Mouse (Mus musculus) embryonic fibroblast, embryonic 13.5 days (primary cell): ENCODE results near the gene Luc7l3.

Experiments used
- CTCF ChIP-seq: IDR thresholded peaks from 2 replicates; pipeline ENCODE4 v1.5.1; 2011; ENCODE audit warnings: mild to moderate bottlenecking, control low read depth, low read length, moderate library complexity, borderline replicate concordance; ENCODE audit not compliant: insufficient read depth
- POLR2A ChIP-seq: IDR thresholded peaks from 2 replicates; pipeline ENCODE4 v1.6.1; 2011; ENCODE audit warnings: low read depth, mild to moderate bottlenecking, control low read depth, low read length, moderate library complexity

GRCm38 (mm10) chr11:94282291-94282690 lies 39.5 kb downstream of the Luc7l3 start:
- TF ChIP-seq CTCF (no peak), POLR2A (no peak)
